Mouse (Mus musculus): ENCODE results near the gene Slc25a21.

The Slc25a21 gene

GRCm38 (mm10) chr12:56694361-56694760 lies 502.9 kb downstream of the Slc25a21 start:
- DNase-seq (ENCODE audit: low read depth in 2 of 2, low spot score in 2 of 2): no peak

DNA sequence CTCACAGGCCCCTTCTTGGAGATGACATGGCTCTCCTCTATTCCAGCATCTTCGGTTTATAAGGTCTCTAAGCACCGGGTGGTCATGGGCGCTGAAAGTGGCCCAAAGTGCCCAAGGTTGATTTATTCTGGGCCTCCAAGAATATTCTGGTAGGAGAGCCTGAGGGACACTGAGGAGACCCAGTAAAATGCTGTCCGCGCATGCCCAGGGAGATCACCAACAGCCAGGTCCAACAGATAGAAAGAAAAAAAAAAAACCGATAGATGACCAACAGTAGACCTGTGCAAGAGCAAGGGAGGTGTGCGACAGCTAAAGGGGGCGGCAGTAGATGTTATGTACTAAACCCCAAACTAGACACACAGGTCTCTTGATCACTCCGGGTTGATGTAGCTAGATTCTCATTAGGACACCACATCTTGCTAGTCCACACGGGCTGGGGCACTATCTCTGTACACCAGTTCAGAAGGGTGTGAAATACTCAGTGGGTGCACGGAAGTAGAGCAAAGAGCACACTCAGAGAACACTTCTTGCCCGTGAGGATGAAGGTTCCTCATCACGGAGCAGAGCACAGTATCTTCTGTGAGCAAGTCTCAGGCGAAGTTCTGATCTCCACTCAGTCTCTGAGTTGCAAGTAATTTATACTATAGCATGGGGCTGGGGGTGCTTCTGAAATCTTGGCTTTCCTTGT lies 503.7 kb downstream of the Slc25a21 start:
- DNase-seq (ENCODE audit: low read depth in 2 of 2, low spot score in 2 of 2): no peak

GRCm38 (mm10) chr12:56692536-56692935 lies 504.7 kb downstream of the Slc25a21 start:
- DNase-seq (ENCODE audit: low read depth in 2 of 2, low spot score in 2 of 2): no peak

DNA sequence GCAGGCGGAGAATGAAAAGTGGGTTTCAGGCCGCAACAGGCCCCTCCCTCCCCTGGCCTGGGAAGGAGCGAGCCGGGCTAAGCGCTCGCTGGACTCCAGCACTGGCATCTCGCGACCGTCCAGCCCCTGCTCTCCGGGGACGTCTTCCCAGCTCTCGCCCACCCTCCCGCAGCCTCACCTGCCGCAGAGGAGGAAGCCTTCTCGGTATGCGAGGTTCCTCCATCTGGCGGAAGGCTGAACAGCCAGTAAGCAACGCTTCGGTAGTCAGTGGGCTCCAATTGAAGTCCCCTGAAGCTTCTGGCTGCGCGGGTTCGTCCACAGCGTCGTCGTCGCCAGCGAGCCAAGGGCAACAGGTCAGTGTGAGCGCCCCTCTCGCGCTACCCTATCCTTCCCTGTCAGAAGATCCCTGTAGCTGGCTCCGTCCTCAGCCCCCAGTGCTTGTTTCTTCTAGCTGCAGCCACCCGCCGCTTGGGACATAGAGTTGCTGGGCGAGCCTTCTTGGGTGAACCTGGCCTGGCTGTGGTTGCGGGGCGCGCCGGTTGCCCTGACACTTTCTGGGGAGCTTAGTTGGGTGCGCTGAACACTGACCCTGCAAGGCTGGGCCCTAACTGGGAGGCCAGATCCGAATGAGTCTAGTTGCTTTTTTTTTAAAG lies 505.7 kb downstream of the Slc25a21 start, which contains the start of gene Pax9:
Gene Pax9, plus strand, starts transcription at position 341 of the 653 bp plus-strand sequence.
- no peak for DNase-seq (ENCODE audit: low read depth in 2 of 2, low spot score in 2 of 2)

GRCm38 (mm10) chr12:56691001-56691400 lies 506.3 kb downstream of the Slc25a21 start:
- no peak for DNase-seq (ENCODE audit: low read depth in 2 of 2, low spot score in 2 of 2)

DNA sequence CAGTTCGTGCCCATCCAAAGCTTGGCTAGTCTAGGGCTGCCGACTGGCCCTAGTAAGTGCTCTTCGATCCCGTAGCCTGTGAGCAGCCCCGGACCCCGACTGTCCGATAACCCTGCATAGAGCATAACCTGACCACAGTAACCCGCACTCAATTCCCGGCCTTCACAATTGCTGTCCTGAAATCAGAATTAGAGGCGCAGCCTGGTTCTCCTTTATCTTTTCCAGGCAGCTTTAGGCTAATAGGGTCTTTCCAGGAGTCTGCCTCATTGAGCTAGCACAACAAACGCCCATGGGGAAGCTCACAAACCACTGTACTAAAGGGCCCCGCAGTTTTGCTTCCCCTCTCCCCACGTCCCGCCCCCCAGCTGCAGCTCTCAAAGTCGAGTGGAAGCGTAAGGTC lies 506.9 kb downstream of the Slc25a21 start:
- DNase-seq (ENCODE audit: low read depth in 2 of 2, low spot score in 2 of 2): no peak

DNA sequence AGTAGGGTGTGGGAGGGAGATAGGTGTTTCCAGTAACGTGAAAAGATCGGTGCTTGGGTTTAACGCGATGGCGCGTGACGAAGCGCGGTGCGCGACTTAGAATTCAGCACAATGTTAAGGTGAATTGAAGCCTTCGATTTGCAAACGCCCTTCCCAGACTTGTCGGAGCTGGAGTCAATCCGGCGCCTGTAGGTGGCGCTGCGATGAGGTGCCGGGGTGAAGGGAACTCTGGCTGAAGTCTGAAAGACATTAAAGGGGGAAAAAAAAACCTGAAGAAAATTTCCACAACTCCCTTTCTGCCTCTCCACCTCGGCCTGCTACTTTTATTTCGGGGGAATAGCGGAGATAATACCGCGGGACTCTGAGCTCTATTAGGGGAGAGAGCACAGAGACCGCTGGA lies 507.5 kb downstream of the Slc25a21 start:
- no peak for DNase-seq (ENCODE audit: low read depth in 2 of 2, low spot score in 2 of 2)

DNA sequence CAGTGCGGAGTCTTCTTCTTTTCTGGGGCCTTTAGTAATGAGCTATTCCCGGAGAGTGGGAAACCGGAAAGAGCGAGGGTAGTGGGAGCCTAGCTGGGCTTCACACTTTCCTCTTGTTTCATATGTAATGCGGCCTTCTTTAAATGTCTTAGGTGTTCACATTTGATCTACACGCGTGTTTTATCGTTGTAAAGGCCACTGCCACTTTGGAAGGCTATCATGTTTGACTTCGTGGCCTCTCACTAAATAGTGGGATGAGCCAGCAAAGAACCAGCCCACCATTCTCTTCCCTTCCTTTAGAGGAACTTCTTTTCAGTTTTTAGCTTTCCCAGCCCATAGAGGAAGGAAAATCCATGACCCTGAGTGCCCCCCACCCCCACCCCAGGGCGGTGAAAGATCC lies 507.9 kb downstream of the Slc25a21 start:
- DNase-seq (ENCODE audit: low read depth in 2 of 2, low spot score in 2 of 2): no peak

DNA sequence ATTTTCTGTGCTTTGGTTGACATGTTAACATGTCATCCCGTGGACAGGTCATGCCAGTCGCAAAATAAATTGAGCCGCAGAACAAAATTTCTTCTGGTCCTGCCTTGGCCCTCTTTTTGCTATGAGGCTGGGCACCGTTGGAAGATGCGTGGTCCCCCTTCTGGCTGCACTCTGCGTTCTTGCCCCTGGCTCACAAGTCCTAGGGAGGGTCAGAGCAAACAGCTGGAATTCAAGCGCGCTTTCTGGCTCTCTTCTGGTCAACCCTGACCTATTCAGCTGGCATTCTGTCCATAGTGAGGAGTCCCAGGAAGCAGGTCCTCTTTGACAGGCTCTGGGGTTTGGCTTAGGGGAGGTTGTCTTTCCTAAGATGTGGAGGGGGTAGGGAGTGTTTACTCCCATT lies 508.4 kb downstream of the Slc25a21 start:
- no peak for DNase-seq (ENCODE audit: low read depth in 2 of 2, low spot score in 2 of 2)

DNA sequence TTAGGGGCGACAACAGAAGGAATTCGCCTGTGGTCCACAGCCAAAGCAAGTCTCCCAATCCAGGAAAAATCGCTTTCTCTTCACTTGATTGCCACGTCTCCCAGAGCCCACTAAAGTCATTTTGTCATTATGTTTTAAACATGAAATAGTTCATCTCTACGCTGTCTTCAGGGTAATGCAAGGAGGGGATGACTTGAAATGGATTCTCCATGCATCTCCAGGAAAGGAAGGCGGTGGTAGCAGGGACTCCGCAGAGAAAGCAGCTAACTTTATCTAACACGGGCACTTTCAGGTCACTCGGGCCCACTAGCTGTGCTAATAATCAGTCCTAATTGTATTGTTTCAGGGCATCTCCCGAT lies 508.8 kb downstream of the Slc25a21 start:
- no peak for DNase-seq (ENCODE audit: low read depth in 2 of 2, low spot score in 2 of 2)

- DNase-seq (ENCODE audit: low read depth in 2 of 2, low spot score in 2 of 2): no peak
These were observed 509.4 kb downstream of the Slc25a21 start for GRCm38 (mm10) chr12:56687640-56688481.

DNA sequence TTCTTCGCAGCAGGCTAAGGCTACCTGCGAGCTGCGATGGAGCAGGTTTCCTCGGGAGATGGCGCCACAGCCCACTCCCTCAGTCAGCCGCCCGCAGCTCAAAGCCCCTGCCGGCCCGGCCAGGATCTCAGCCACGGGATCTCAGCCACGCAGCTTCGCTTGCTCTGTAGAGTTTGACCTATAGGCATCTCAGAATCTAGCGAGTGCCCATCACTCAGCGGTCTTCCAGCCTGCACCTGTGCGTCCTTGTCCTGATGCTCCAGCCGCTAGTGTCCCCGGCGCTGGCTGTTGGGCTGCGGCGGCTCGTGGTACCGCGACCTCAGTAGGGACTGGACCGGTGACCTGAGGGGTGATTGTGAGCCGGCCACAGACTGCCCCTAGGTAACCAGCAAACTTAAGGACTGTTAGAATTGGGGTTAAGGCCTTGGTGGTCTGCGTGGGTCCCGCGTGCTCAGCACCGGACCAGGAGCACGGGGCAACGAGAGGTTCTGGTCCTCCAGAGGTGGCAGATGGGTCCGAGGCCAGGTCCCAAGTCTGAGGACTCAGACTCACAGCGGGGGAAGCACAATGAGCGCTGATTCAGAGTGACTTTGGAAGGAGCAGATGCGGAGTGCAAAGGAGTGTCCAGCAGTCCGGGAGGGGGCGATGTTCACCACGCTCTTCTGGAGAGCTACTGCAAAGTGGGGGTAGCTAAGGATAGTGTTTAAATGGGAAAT lies 516.0 kb downstream of the Slc25a21 start:
- DNase-seq (ENCODE audit: low read depth in 2 of 2, low spot score in 2 of 2): no peak

- DNase-seq (ENCODE audit: low read depth in 2 of 2, low spot score in 2 of 2): no peak
These were observed 519.7 kb downstream of the Slc25a21 start for GRCm38 (mm10) chr12:56677620-56678019.

GRCm38 (mm10) chr12:56674726-56675125 lies 522.5 kb downstream of the Slc25a21 start:
- DNase-seq (ENCODE audit: low read depth in 2 of 2, low spot score in 2 of 2): no peak

- no peak for DNase-seq (ENCODE audit: low read depth in 2 of 2, low spot score in 2 of 2)
These were observed 526.5 kb downstream of the Slc25a21 start for GRCm38 (mm10) chr12:56670795-56671194.

DNA sequence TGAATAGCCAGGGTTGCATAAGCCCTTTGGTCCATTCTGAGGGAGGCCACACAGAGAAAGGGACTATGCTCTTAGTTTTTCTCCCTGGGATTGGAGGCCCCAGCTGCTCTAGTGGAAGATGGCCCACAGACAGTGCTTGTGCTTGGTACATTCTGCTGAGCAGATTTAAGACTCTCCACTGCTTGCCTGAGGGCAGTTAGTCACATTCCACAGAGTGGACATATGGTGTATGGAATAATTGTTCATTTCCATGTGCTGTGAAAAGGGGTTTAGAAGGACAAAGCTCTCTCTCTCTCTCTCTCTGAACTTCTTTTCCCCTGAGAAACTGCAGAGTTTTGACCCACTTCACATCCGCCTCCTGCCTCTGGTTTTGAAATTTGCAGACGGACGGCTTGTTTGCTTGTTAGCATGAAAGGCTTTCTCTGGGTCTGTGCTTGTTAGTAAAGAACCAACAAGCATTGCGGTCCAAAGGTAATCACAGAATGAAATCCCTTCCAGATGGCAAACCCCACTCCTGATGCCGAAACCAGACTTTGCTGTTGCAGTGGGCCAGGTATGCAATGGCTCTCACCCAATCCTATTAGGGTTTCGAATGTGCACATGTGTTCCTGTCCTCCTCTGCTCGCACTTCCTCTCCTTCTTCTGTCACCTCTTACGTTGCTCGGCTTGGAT lies 527.7 kb downstream of the Slc25a21 start:
- no peak for DNase-seq (ENCODE audit: low read depth in 2 of 2, low spot score in 2 of 2)
